Mouse (Mus musculus): ENCODE measurements at regions not wholly inside any gene's neighbourhood (a gene's known extent, or its start where the extent isn't known, plus 50 kb on each side); places are given as distances from the start of the nearest gene placed in this dataset.

DNA sequence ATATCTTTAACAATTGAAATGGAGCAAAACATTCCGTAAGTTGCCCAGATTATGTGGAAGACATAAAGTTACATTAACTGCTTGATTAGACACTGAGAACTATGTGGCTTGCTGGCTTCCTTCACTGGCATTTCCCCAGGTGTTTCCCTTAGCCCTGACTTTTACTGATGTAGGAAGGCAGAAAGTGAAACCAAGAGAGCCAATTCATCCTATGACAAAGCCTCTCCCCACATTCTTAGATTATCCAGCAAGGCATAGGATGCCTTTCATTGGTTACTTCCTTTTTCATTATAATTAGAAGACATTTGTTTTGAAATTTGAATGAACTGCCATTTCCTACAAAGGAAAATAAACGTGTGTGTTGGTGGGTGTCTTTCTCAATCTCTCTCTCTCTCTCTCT, 72.1 kb downstream of the Cdc42ep3 start:
- Histone ChIP-seq H3K36me3 (ENCODE audit: control insufficient read depth, insufficient read depth, low read length) (no peaks in the 10 kb centered on the region), H3K4me3 (ENCODE audit: low read depth, low read length) (no peak overlapping the region), H3K9me3 (ENCODE audit: control insufficient read depth, low read depth, low read length) (no peaks in the 10 kb centered on the region), H3K9ac (replicated peaks; ENCODE audit: low read depth, low read length) (no peak overlapping the region), H3K27me3 (ENCODE audit: control insufficient read depth, insufficient read depth, low read length) (no peaks in the 10 kb centered on the region), H3K4me2 (replicated peaks; ENCODE audit: low read depth, low read length) (no peak overlapping the region), H3K27ac (ENCODE audit: low read length) (no peak overlapping the region), H3K4me1 (ENCODE audit: control insufficient read depth, insufficient read depth, low read length) (0 out of 2 replicates have a peak, but pooled peaks cover 1% of the 10 kb centered on the region)
- no peak for ATAC-seq (ENCODE audit: insufficient number of reproducible peaks, insufficient read depth, low FRiP score, low read depth)
- 59% methylated on average over 2 of the region's 2 CpGs for WGBS

- Histone ChIP-seq H3K9me3 (ENCODE audit: control insufficient read depth, low read depth, low read length) (no peaks in the 10 kb centered on the region), H3K4me1 (ENCODE audit: control insufficient read depth, insufficient read depth, low read length) (no peaks in the 10 kb centered on the region), H3K27ac (ENCODE audit: low read length) (no peak overlapping the region), H3K36me3 (ENCODE audit: control insufficient read depth, insufficient read depth, low read length) (no peaks in the 10 kb centered on the region), H3K4me3 (ENCODE audit: low read depth, low read length) (no peak overlapping the region), H3K4me2 (replicated peaks; ENCODE audit: low read depth, low read length) (no peak overlapping the region), H3K9ac (replicated peaks; ENCODE audit: low read depth, low read length) (no peak overlapping the region), H3K27me3 (ENCODE audit: control insufficient read depth, insufficient read depth, low read length) (no peaks in the 10 kb centered on the region)
- 68% methylated on average over 8 of the region's 8 CpGs for WGBS
- ATAC-seq (ENCODE audit: insufficient number of reproducible peaks, insufficient read depth, low FRiP score, low read depth), result no peak
Observed at GRCm38 (mm10) chr17:79273551-79273950, 81.3 kb downstream of the Cdc42ep3 start.

GRCm38 (mm10) chr17:79259691-79260090, 95.2 kb downstream of the Cdc42ep3 start:
- Histone ChIP-seq H3K4me1 (ENCODE audit: control insufficient read depth, insufficient read depth, low read length) (no peaks in the 10 kb centered on the region), H3K27ac (ENCODE audit: low read length) (no peak overlapping the region), H3K9me3 (ENCODE audit: control insufficient read depth, low read depth, low read length) (no peaks in the 10 kb centered on the region), H3K36me3 (ENCODE audit: control insufficient read depth, insufficient read depth, low read length) (no peaks in the 10 kb centered on the region), H3K4me3 (ENCODE audit: low read depth, low read length) (no peak overlapping the region), H3K27me3 (ENCODE audit: control insufficient read depth, insufficient read depth, low read length) (no peaks in the 10 kb centered on the region), H3K9ac (replicated peaks; ENCODE audit: low read depth, low read length) (no peak overlapping the region), H3K4me2 (replicated peaks; ENCODE audit: low read depth, low read length) (no peak overlapping the region)
- 18% methylated on average over 5 of the region's 5 CpGs for WGBS
- no peak for ATAC-seq (ENCODE audit: insufficient number of reproducible peaks, insufficient read depth, low FRiP score, low read depth)

DNA sequence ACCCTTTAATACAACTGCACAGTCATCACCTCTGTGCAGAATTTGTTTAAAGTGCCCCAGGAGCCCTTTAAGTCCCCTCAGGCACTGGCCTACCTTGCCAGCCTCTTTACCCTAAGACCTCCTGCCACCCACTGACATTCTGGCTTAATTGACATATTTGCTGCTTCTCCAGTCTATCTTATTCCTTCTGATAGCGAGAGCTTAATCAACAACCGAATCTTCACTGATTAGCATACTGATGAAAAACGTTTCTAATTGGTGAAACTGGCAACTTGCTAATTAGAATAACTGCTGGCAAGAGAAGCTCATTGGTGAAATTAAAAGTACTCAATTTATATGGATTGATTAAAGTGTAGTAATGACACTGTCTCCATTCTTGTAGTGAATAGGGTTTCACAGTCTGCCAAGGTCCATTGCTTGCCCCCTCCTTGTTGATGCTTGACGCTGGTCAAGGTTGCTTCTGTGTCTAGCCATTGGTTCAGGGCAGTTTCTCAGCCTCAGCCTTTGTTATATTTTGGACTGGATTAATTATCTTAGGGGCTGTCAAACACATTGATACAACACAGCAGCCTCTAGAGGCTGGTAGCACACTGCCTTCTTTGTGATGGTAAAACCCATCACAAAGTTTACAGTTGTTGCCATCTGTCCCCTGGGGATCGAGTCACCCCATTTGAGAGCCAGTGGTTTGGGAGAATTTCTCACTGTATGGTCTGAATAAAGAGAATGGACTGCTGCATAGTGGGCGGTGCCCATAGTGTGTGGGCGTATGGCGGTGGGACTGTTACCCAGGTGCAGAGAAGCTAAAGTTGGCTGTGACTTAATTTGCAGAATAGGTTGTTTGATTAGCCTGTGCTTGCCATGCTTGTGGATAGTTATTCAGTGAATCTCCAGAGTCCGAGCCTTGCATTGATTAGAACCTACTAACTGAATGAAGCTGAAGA, 107.7 kb downstream of the Cdc42ep3 start:
- Histone ChIP-seq H3K36me3 (ENCODE audit: control insufficient read depth, insufficient read depth, low read length) (no peaks in the 10 kb centered on the region), H3K27me3 (ENCODE audit: control insufficient read depth, insufficient read depth, low read length) (no peaks in the 10 kb centered on the region), H3K9me3 (ENCODE audit: control insufficient read depth, low read depth, low read length) (peaks cover 4% of the 10 kb centered on the region; the same call in 1 of the 2 replicates), H3K9ac (replicated peaks; ENCODE audit: low read depth, low read length) (no peak overlapping the region), H3K4me2 (replicated peaks; ENCODE audit: low read depth, low read length) (no peak overlapping the region), H3K27ac (ENCODE audit: low read length) (no peak overlapping the region), H3K4me3 (ENCODE audit: low read depth, low read length) (no peak overlapping the region), H3K4me1 (ENCODE audit: control insufficient read depth, insufficient read depth, low read length) (no peaks in the 10 kb centered on the region)
- WGBS, result 76% methylated on average over 9 of the region's 9 CpGs
- no peak for ATAC-seq (ENCODE audit: insufficient number of reproducible peaks, insufficient read depth, low FRiP score, low read depth)

GRCm38 (mm10) chr17:79244121-79244520, 110.8 kb downstream of the Cdc42ep3 start:
- H3K9ac ChIP-seq (replicated peaks; ENCODE audit: low read depth, low read length), result no peak overlapping the region
- no peaks in the 10 kb centered on the region for H3K27me3 ChIP-seq (ENCODE audit: control insufficient read depth, insufficient read depth, low read length)
- 77% methylated on average over 11 of the region's 11 CpGs for WGBS
- H3K4me1 ChIP-seq (ENCODE audit: control insufficient read depth, insufficient read depth, low read length), result no peaks in the 10 kb centered on the region
- no peak for ATAC-seq (ENCODE audit: insufficient number of reproducible peaks, insufficient read depth, low FRiP score, low read depth)
- H3K9me3 ChIP-seq (ENCODE audit: control insufficient read depth, low read depth, low read length), result peaks cover 4% of the 10 kb centered on the region; the same call in 1 of the 2 replicates
- H3K4me2 ChIP-seq (replicated peaks; ENCODE audit: low read depth, low read length), result no peak overlapping the region
- no peaks in the 10 kb centered on the region for H3K36me3 ChIP-seq (ENCODE audit: control insufficient read depth, insufficient read depth, low read length)
- H3K27ac ChIP-seq (ENCODE audit: low read length), result no peak overlapping the region
- H3K4me3 ChIP-seq (ENCODE audit: low read depth, low read length), result no peak overlapping the region

DNA sequence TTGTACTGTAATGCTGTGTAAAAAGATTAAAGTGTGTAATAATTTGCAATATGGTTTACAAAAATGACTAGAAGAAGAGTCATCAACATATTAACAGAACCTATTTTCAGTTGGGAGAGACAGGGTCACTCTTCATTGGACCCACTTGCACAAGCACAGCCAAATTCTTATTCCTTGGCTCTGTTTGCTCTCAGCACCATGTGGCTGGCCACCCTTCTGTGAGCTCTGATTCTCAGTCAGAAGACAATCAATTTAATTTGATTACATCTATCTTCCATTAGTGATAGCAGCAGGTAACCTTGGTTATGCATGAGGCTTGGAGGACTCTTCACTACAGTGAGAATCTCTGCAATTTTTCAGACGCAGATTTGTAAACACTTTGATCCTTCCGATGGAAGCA, 111.5 kb downstream of the Cdc42ep3 start:
- Histone ChIP-seq H3K27ac (ENCODE audit: low read length) (no peak overlapping the region), H3K4me1 (ENCODE audit: control insufficient read depth, insufficient read depth, low read length) (no peaks in the 10 kb centered on the region), H3K27me3 (ENCODE audit: control insufficient read depth, insufficient read depth, low read length) (no peaks in the 10 kb centered on the region), H3K4me3 (ENCODE audit: low read depth, low read length) (no peak overlapping the region), H3K9me3 (ENCODE audit: control insufficient read depth, low read depth, low read length) (peaks cover 4% of the 10 kb centered on the region; the same call in 1 of the 2 replicates), H3K9ac (replicated peaks; ENCODE audit: low read depth, low read length) (no peak overlapping the region), H3K4me2 (replicated peaks; ENCODE audit: low read depth, low read length) (no peak overlapping the region), H3K36me3 (ENCODE audit: control insufficient read depth, insufficient read depth, low read length) (no peaks in the 10 kb centered on the region)
- WGBS, result 72% methylated on average over 2 of the region's 2 CpGs
- ATAC-seq (ENCODE audit: insufficient number of reproducible peaks, insufficient read depth, low FRiP score, low read depth), result no peak

- H3K9ac ChIP-seq (replicated peaks; ENCODE audit: low read depth, low read length), result no peak overlapping the region
- H3K27me3 ChIP-seq (ENCODE audit: control insufficient read depth, insufficient read depth, low read length), result no peaks in the 10 kb centered on the region
- no peak overlapping the region for H3K27ac ChIP-seq (ENCODE audit: low read length)
- H3K4me2 ChIP-seq (replicated peaks; ENCODE audit: low read depth, low read length), result no peak overlapping the region
- no peaks in the 10 kb centered on the region for H3K36me3 ChIP-seq (ENCODE audit: control insufficient read depth, insufficient read depth, low read length)
- no peak for ATAC-seq (ENCODE audit: insufficient number of reproducible peaks, insufficient read depth, low FRiP score, low read depth)
- H3K9me3 ChIP-seq (ENCODE audit: control insufficient read depth, low read depth, low read length), result peaks cover 4% of the 10 kb centered on the region; the same call in 1 of the 2 replicates
- H3K4me1 ChIP-seq (ENCODE audit: control insufficient read depth, insufficient read depth, low read length), result no peaks in the 10 kb centered on the region
- no peak overlapping the region for H3K4me3 ChIP-seq (ENCODE audit: low read depth, low read length)
- 82% methylated on average over 3 of the region's 3 CpGs for WGBS
Observed at GRCm38 (mm10) chr17:79241489-79241888, 113.4 kb downstream of the Cdc42ep3 start.

- 67% methylated on average over 3 of the region's 3 CpGs for WGBS
- ATAC-seq (ENCODE audit: insufficient number of reproducible peaks, insufficient read depth, low FRiP score, low read depth), result no peak
Observed at GRCm38 (mm10) chr17:79236244-79236781, 118.6 kb downstream of the Cdc42ep3 start.

More at GRCm38 (mm10) chr17:79236244-79236781, 118.6 kb downstream of the Cdc42ep3 start:
- no peak overlapping the region for H3K4me3 ChIP-seq (ENCODE audit: low read depth, low read length)
- H3K9me3 ChIP-seq (ENCODE audit: control insufficient read depth, low read depth, low read length), result no peaks in the 10 kb centered on the region
- H3K27ac ChIP-seq (ENCODE audit: low read length), result no peak overlapping the region
- no peak overlapping the region for H3K9ac ChIP-seq (replicated peaks; ENCODE audit: low read depth, low read length)
- H3K36me3 ChIP-seq (ENCODE audit: control insufficient read depth, insufficient read depth, low read length), result no peaks in the 10 kb centered on the region
- H3K4me1 ChIP-seq (ENCODE audit: control insufficient read depth, insufficient read depth, low read length), result no peaks in the 10 kb centered on the region
- no peaks in the 10 kb centered on the region for H3K27me3 ChIP-seq (ENCODE audit: control insufficient read depth, insufficient read depth, low read length)
- no peak overlapping the region for H3K4me2 ChIP-seq (replicated peaks; ENCODE audit: low read depth, low read length)
